Mouse (Mus musculus) megakaryocyte, adult 5-6 weeks (primary cell): Measurements from ENCODE around the gene Eng. TPM values are rescaled to one million over a fixed set of nuclear protein-coding genes. Genes with fewer than 3 reads are reported as not detected.

Experiments used
- ATAC-seq: 2 replicates; pipeline ENCODE4 v1.8.0; 2016; ENCODE audit warnings: mild to moderate bottlenecking, inconsistent platforms; ENCODE audit not compliant: poor library complexity, severe bottlenecking
- total RNA-seq, 2 experiments: library from RNA; stranded (forward) in 1 of 2; stranded (reverse) in 1 of 2; fragments of 153-499, 151-499 nt in 1 of 2; fragments of 221-1000, 200-1000 nt in 1 of 2; gene quantifications; 2 replicates each; pipeline versions ENCODE4 v1.2.3 to v1.2.4; 2015 to 2017

Eng gene
- total RNA-seq (2015) (6.3 and 7.9 TPM in 2 replicates), total RNA-seq (2017) (2.0 and 2.2 TPM in 2 replicates)

- ATAC-seq = peak; percentile 33
These were observed at the start of gene Eng for GRCm38 (mm10) chr2:32646379-32647056. TSS of gene Eng (plus strand) at chr2:32646595.

GRCm38 (mm10) chr2:32596725-32597124, 49.7 kb upstream of the Eng start:
- no peak for ATAC-seq

- ATAC-seq = no peak
These were observed 49.1 kb upstream of the Eng start for GRCm38 (mm10) chr2:32597248-32597647.

GRCm38 (mm10) chr2:32597699-32598098, 48.7 kb upstream of the Eng start:
- no peak for ATAC-seq

GRCm38 (mm10) chr2:32598506-32598905, 47.9 kb upstream of the Eng start:
- ATAC-seq = no peak

GRCm38 (mm10) chr2:32599409-32599808, 47.0 kb upstream of the Eng start, which contains the start of gene St6galnac6:
TSS of gene St6galnac6 (plus strand) at chr2:32599709.
- ATAC-seq = no peak

GRCm38 (mm10) chr2:32601417-32602065, 44.9 kb upstream of the Eng start:
- peak; percentile 83 for ATAC-seq

- ATAC-seq = peak; percentile 65
These were observed 43.8 kb upstream of the Eng start for GRCm38 (mm10) chr2:32602600-32603054.

GRCm38 (mm10) chr2:32604631-32605030, 41.8 kb upstream of the Eng start:
- ATAC-seq = no peak

- peak; percentile 57 for ATAC-seq
These were observed 39.9 kb upstream of the Eng start for GRCm38 (mm10) chr2:32606161-32607142.

GRCm38 (mm10) chr2:32607262-32607947, 39.0 kb upstream of the Eng start:
- peak; percentile 48 for ATAC-seq

- peak; percentile 58 for ATAC-seq
These were observed 38.1 kb upstream of the Eng start for GRCm38 (mm10) chr2:32608141-32608777.

GRCm38 (mm10) chr2:32608778-32609435, 37.5 kb upstream of the Eng start:
- peak; percentile 30 for ATAC-seq

- ATAC-seq = no peak
These were observed 35.7 kb upstream of the Eng start for GRCm38 (mm10) chr2:32610610-32611229.

- ATAC-seq = no peak
These were observed 34.1 kb upstream of the Eng start for GRCm38 (mm10) chr2:32612274-32612673.

- no peak for ATAC-seq
These were observed 29.3 kb upstream of the Eng start for GRCm38 (mm10) chr2:32617109-32617508.

GRCm38 (mm10) chr2:32617601-32618000, 28.8 kb upstream of the Eng start:
- ATAC-seq = no peak

- no peak for ATAC-seq
These were observed 28.3 kb upstream of the Eng start for GRCm38 (mm10) chr2:32618051-32618450.
